Mouse (Mus musculus) liver, adult 2 months (tissue): ENCODE measurements around the gene Ptprk. TPM values are rescaled to one million over a fixed set of nuclear protein-coding genes. Genes with fewer than 3 reads are reported as not detected.

ENCODE experiments used
- DNase-seq: peaks from one replicate; pipeline ENCODE4 v3.0.0-alpha.2; 2011; ENCODE audit warnings: low read depth, low spot score; ENCODE audit errors: extremely low read depth
- H3K27ac ChIP-seq: fragments of 200-500 bp; replicated peaks from 2 replicates; pipeline ENCODE4 v1.5.1; 2012; ENCODE audit warnings: low read depth, mild to moderate bottlenecking, control low read depth, inconsistent platforms, low read length; ENCODE audit not compliant: insufficient read depth
- H3K27me3 ChIP-seq: fragments of 200-500 bp; 2 replicates; pipeline ENCODE4 v1.6.1; 2012; ENCODE audit warnings: mild to moderate bottlenecking, moderate library complexity, low read length, inconsistent platforms; ENCODE audit not compliant: control insufficient read depth, insufficient read depth
- H3K36me3 ChIP-seq: fragments of 200-500 bp; 2 replicates; pipeline ENCODE4 v1.6.1; 2012; ENCODE audit warnings: low read length, inconsistent platforms; ENCODE audit not compliant: control insufficient read depth, insufficient read depth
- H3K4me1 ChIP-seq: fragments of 200-500 bp; 2 replicates; pipeline ENCODE4 v1.6.1; 2011; ENCODE audit warnings: low read length; ENCODE audit not compliant: control insufficient read depth, insufficient read depth
- H3K4me3 ChIP-seq: fragments of 200-500 bp; 2 replicates; pipeline ENCODE4 v1.5.1; 2011; ENCODE audit warnings: low read depth, mild to moderate bottlenecking, control low read depth, low read length, moderate library complexity; ENCODE audit not compliant: insufficient read depth
- H3K79me2 ChIP-seq: fragments of 200-500 bp; 2 replicates; pipeline ENCODE4 v1.6.1; 2012; ENCODE audit warnings: inconsistent platforms, mild to moderate bottlenecking, low read length, moderate library complexity; ENCODE audit not compliant: control insufficient read depth, insufficient read depth
- H3K9ac ChIP-seq: fragments of 200-500 bp; 2 replicates; pipeline ENCODE4 v1.6.1; 2012; ENCODE audit warnings: low read depth, mild to moderate bottlenecking, control low read depth, inconsistent platforms, low read length
- CTCF ChIP-seq: fragments of 200-500 bp; IDR thresholded peaks from 2 replicates; pipeline ENCODE4 v1.5.1; 2011; ENCODE audit warnings: low read depth, low read length, control low read depth
- POLR2A ChIP-seq: fragments of 200-500 bp; IDR thresholded peaks from 2 replicates; pipeline ENCODE4 v1.6.1; 2011; ENCODE audit warnings: low read length, control low read depth; ENCODE audit not compliant: insufficient read depth; ENCODE audit errors: extremely low read depth
- WGBS: fragments of 180-500 bp; shearing (Covaris S2); methylation state at CpG from one replicate; pipeline ENCODE4 v1.1.7; 2018; 5-methylcytosine and 5-hydroxymethylcytosine counted together
- polyA plus RNA-seq: library from polyadenylated mRNA; depleted of rRNA; stranded (reverse); fragments of >200 nt; gene quantifications from 2 replicates; pipeline ENCODE4 v1.2.3, GENCODE M21; 2012
- total RNA-seq: library from RNA; depleted of rRNA; stranded (reverse); fragments of >200 nt; gene quantifications from 2 replicates; pipeline ENCODE4 v1.2.3, GENCODE M21; 2014

Gene Ptprk
- total and polyA plus RNA-seq, 2 experiments, result 23.2 to 47.5 TPM

DNA sequence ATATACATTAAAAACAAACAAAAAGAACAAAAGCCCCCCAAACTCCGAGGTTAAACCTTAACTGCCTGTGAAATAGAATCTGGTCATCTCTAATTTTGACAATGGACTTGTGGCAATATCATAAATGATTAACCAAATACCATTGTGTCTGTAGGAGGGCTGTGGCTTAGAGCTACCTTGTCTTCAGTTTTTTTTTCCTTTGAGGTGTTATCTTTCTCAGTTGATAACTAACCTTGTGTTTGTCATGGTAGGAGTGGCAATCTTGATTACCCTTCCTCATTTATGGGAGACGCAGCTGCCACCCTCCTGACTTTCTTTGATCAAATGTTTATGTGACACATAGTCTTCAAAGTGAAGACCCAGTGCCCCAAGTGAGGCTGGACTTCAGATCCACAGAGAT is 24.3 kb downstream of the Ptprk start:
- 47% methylated on average over 2 of the region's 2 CpGs for WGBS
- Histone ChIP-seq H3K27ac (no peak overlapping the region), H3K36me3 (no peaks in the 10 kb centered on the region), H3K4me1 (peaks cover 31% of the 10 kb centered on the region), H3K27me3 (no peaks in the 10 kb centered on the region), H3K9ac (no peak overlapping the region), H3K79me2 (peaks cover 26% of the 10 kb centered on the region; the same call in 1 of the 2 replicates), H3K4me3 (no peak overlapping the region)
- no peak for TF ChIP-seq CTCF
- TF ChIP-seq POLR2A, result no peak
- no peak for DNase-seq

DNA sequence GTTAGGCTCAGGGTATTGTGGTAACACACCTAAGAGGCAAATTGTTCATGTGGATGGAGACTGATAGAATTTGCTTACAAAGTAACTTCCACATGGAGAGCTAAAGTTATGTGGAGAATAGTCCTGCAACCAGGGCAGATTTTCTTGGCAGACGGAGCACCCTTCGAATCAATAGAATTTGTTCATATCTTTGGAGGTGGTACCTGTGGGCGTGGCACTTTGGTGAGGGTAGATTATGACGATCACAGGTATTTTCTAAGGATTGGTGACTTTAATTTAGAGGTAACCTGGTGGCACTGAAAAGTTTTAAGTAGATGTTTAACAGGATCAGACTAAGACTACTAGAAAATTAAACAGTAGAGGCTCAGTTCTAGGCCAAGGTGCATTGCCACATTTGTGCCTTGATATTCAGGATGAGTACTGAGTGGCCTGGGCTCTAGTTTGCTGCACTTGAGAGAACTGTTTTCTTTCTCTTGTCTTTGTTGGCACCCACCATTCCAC is 28.8 kb downstream of the Ptprk start:
- H3K27ac ChIP-seq, result 0 out of 2 replicates have a peak overlapping the region, but pooled peaks have one; percentile 27
- TF ChIP-seq CTCF, result no peak
- no peak for TF ChIP-seq POLR2A
- WGBS, result 29% methylated on average over 4 of the region's 4 CpGs
- no peaks in the 10 kb centered on the region for H3K27me3 ChIP-seq
- H3K9ac ChIP-seq, result no peak overlapping the region
- DNase-seq, result peak; percentile 76
- peaks cover 32% of the 10 kb centered on the region; the same call in 1 of the 2 replicates for H3K79me2 ChIP-seq
- no peak overlapping the region for H3K4me3 ChIP-seq
- H3K36me3 ChIP-seq, result no peaks in the 10 kb centered on the region
- peaks cover 23% of the 10 kb centered on the region for H3K4me1 ChIP-seq

DNA sequence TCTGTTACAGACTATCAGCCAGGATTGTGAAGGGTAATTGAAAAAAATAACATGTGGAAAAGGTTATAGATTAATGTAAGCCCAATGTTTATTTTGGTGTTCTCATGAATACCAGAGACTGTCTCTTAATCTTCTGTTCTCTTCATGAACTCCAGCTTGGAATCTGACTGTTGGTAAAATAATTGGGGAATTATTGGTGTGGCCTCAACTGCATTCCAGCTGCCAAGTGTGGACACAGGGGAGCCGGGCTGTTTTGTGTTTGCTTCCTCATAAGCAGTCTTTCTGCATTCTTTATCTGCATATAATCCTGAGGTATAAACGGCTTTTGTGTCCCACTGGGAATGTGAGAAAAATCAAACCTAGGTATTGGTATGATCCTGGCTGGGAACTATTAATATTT is 29.3 kb downstream of the Ptprk start:
- Histone ChIP-seq H3K4me1 (peaks cover 23% of the 10 kb centered on the region), H3K36me3 (no peaks in the 10 kb centered on the region), H3K27ac (0 out of 2 replicates have a peak overlapping the region, but pooled peaks have one; percentile 26), H3K4me3 (no peak overlapping the region), H3K79me2 (peaks cover 33% of the 10 kb centered on the region; the same call in 1 of the 2 replicates), H3K9ac (no peak overlapping the region), H3K27me3 (no peaks in the 10 kb centered on the region)
- WGBS, result 34% methylated on average over 2 of the region's 2 CpGs
- TF ChIP-seq POLR2A (no peak), CTCF (no peak)
- DNase-seq, result no peak

DNA sequence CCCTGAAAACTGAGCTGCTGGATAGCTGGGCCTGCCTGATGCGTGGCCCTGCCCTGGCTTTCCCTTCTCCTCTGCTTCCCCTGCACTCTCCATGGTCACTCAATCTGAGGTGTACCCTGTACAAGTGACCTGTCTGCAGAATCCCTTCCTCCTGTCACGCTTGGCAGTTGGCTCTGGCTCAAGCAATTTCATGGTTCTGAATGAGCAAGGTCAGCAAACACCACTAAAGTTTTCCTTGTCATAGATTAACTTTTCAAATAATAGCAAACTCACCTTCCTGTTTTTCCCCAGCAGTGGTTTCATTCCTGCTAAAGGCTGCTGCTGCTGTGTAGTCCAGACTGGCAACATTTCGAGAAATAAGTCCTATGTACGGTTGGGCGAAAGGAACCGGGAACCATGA is 30.6 kb downstream of the Ptprk start:
- no peak overlapping the region for H3K4me3 ChIP-seq
- H3K79me2 ChIP-seq, result peaks cover 30% of the 10 kb centered on the region
- peak; percentile 98 for DNase-seq
- no peak for TF ChIP-seq POLR2A
- TF ChIP-seq CTCF, result no peak
- no peaks in the 10 kb centered on the region for H3K27me3 ChIP-seq
- peaks cover 25% of the 10 kb centered on the region for H3K4me1 ChIP-seq
- peak overlapping the region; percentile 39 for H3K27ac ChIP-seq
- H3K9ac ChIP-seq, result no peak overlapping the region
- H3K36me3 ChIP-seq, result no peaks in the 10 kb centered on the region
- WGBS, result 9% methylated on average over 6 of the region's 6 CpGs

DNA sequence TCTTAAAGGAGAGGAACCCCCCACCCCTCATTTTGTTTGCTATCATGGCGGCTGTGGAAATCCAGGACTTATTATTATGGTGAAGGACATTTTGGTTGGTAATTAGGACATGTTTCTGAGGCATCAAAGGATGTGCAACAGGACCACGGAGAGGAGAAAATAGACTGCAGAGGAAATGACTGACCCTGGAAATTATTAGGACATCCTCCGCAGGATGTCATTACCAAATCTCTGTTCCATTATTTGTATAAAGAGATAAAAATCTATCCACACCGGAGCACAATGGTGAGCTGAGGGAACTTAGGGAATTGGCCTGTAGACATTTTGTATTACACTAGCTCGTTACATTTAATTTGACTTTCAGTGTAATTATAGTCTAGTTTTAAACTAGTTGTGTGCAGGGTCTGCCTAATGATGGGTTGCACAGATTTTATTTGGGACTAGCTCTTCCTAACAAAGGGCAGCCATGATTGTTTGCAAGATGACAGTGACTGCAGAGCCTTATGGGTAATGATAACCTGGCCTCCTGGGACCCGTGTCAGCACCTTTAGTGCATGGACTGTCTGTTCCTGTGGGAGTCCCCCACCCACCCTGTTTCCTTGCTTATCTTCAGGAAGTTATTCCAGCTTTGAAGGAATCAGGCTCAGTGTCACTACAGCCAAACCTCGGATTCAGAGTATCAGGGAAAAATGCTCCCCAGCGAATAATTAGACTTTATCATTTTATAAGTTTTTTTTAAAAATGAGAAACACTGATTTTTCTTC is 38.4 kb downstream of the Ptprk start:
- H3K9ac ChIP-seq, result no peak overlapping the region
- H3K27me3 ChIP-seq, result no peaks in the 10 kb centered on the region
- H3K36me3 ChIP-seq, result no peaks in the 10 kb centered on the region
- peaks cover 43% of the 10 kb centered on the region for H3K79me2 ChIP-seq
- TF ChIP-seq POLR2A, result no peak
- TF ChIP-seq CTCF, result no peak
- DNase-seq, result peak; percentile 68
- no peak overlapping the region for H3K4me3 ChIP-seq
- H3K4me1 ChIP-seq, result peaks cover 20% of the 10 kb centered on the region
- H3K27ac ChIP-seq, result no peak overlapping the region
- WGBS, result 40% methylated on average over 8 of the region's 8 CpGs

DNA sequence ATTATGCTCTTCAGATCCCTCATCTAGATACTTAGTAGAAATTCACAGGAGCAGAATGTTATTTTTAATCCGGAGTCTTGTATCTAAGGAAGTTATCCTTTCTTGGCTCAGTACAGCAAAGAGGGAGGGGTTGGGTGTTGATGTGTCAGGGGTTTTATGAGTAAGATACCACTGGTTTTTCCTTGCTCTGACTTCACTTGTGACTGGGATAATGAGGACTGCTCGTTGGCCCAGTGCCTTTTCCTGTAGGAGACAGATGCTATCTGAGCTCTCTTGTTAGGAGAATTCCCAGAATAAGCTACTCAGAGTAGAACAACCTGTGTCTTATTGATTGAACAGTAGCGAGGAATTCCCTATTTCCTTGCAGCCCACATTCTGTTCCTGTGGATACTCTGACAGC is 39.3 kb downstream of the Ptprk start:
- Histone ChIP-seq H3K4me3 (peak overlapping the region; percentile 33; the same call in 1 of the 2 replicates), H3K4me1 (peaks cover 26% of the 10 kb centered on the region), H3K36me3 (no peaks in the 10 kb centered on the region), H3K27ac (no peak overlapping the region), H3K9ac (no peak overlapping the region), H3K79me2 (peaks cover 42% of the 10 kb centered on the region), H3K27me3 (no peaks in the 10 kb centered on the region)
- WGBS, result 60% methylated on average over 3 of the region's 3 CpGs
- DNase-seq, result no peak
- TF ChIP-seq CTCF (no peak), POLR2A (no peak)
